Mouse (Mus musculus) MEL (cell line): Measurements from ENCODE around the gene Cbl. TPM values are rescaled to one million over a fixed set of nuclear protein-coding genes. Genes with fewer than 3 reads are reported as not detected.
"Not testable (repeated sequence)": the region's sequence is repeated elsewhere in the genome, so short reads cannot be mapped to it uniquely, and the experiment has no call there.

Source experiments
- DNase-seq: peaks from one replicate; pipeline ENCODE4 v3.0.0; 2011; ENCODE audit warnings: low read depth, low spot score
- H3K27ac ChIP-seq: 2 replicates; pipeline ENCODE4 v1.5.1; 2012; ENCODE audit warnings: low read depth, mild to moderate bottlenecking, control low read depth, low read length, moderate library complexity; ENCODE audit not compliant: control insufficient read depth
- H3K27me3 ChIP-seq, 2 experiments: fragments of 150-350 bp in 1 of 2; sonication (generic) in 1 of 2; 2 replicates each; pipeline ENCODE4 v1.6.1; 2012; ENCODE audit warnings: low read length in 2 of 2, mild to moderate bottlenecking in 2 of 2, improper control_type of control experiment in 1 of 2, moderate library complexity in 1 of 2; ENCODE audit not compliant: insufficient read depth in 2 of 2, control insufficient read depth in 1 of 2
- H3K36me3 ChIP-seq, 2 experiments: 2 replicates each; pipeline ENCODE4 v1.6.1; 2012 to 2014; ENCODE audit warnings: low read length in 2 of 2, improper control_type of control experiment in 1 of 2, inconsistent platforms in 1 of 2, mild to moderate bottlenecking in 1 of 2; ENCODE audit not compliant: insufficient read depth in 2 of 2, control insufficient read depth in 1 of 2
- H3K4me1 ChIP-seq, 2 experiments: fragments of 150-350 bp in 1 of 2; sonication (generic) in 1 of 2; 2 replicates each; pipeline ENCODE4 v1.6.1; 2012; ENCODE audit warnings: low read length in 2 of 2, improper control_type of control experiment in 1 of 2, mild to moderate bottlenecking in 1 of 2; ENCODE audit not compliant: insufficient read depth in 2 of 2, control insufficient read depth in 1 of 2
- H3K4me3 ChIP-seq, 2 experiments: fragments of 150-350 bp in 1 of 2; sonication (generic) in 1 of 2; 2 replicates each; pipeline ENCODE4 v1.5.1; 2012; ENCODE audit warnings: low read depth in 2 of 2, low read length in 2 of 2, mild to moderate bottlenecking in 2 of 2, moderate library complexity in 2 of 2, control low read depth in 1 of 2, improper control_type of control experiment in 1 of 2; ENCODE audit not compliant: control insufficient read depth in 1 of 2, insufficient read depth in 1 of 2
- H3K79me2 ChIP-seq: 2 replicates; pipeline ENCODE4 v1.6.1; 2012; ENCODE audit warnings: mild to moderate bottlenecking, low read length, moderate library complexity; ENCODE audit not compliant: control insufficient read depth, poor library complexity, insufficient read depth
- H3K9ac ChIP-seq: 2 replicates; pipeline ENCODE4 v1.6.1; 2012; ENCODE audit warnings: low read depth, mild to moderate bottlenecking, control low read depth, low read length, moderate library complexity; ENCODE audit not compliant: control insufficient read depth, poor library complexity, severe bottlenecking
- H3K9me3 ChIP-seq: fragments of 150-350 bp; sonication (generic); replicated peaks from 2 replicates; pipeline ENCODE4 v1.6.1; 2012; ENCODE audit warnings: mild to moderate bottlenecking, low read length, improper control_type of control experiment, moderate library complexity; ENCODE audit not compliant: insufficient read depth
- CHD1 ChIP-seq: IDR thresholded peaks from 2 replicates; pipeline ENCODE4 v1.6.1; 2012; ENCODE audit warnings: low read depth, mild to moderate bottlenecking, inconsistent platforms, low read length, improper control_type of control experiment
- CHD2 ChIP-seq: IDR thresholded peaks from 2 replicates; pipeline ENCODE4 v1.6.1; 2011; ENCODE audit warnings: low read length, improper control_type of control experiment
- E2F4 ChIP-seq: IDR thresholded peaks from 2 replicates; pipeline ENCODE4 v1.6.1; 2011; ENCODE audit warnings: low read depth, low read length, improper control_type of control experiment, borderline replicate concordance
- ETS1 ChIP-seq: IDR thresholded peaks from 2 replicates; pipeline ENCODE4 v1.6.1; 2012; ENCODE audit warnings: low read depth, mild to moderate bottlenecking, inconsistent platforms, low read length, improper control_type of control experiment, moderate library complexity
- HCFC1 ChIP-seq: IDR thresholded peaks from 2 replicates; pipeline ENCODE4 v1.6.1; 2012; ENCODE audit warnings: low read depth, mild to moderate bottlenecking, inconsistent platforms, low read length, improper control_type of control experiment, moderate library complexity
- MAFK ChIP-seq: IDR thresholded peaks from 2 replicates; pipeline ENCODE4 v1.6.1; 2011; ENCODE audit warnings: low read depth, mild to moderate bottlenecking, low read length, improper control_type of control experiment, borderline replicate concordance
- MAX ChIP-seq: IDR thresholded peaks from 2 replicates; pipeline ENCODE4 v1.6.1; 2011; ENCODE audit warnings: low read length, improper control_type of control experiment
- MAZ ChIP-seq: IDR thresholded peaks from 2 replicates; pipeline ENCODE4 v1.6.1; 2012; ENCODE audit warnings: low read depth, mild to moderate bottlenecking, inconsistent platforms, low read length, improper control_type of control experiment
- MXI1 ChIP-seq: IDR thresholded peaks from 2 replicates; pipeline ENCODE4 v1.6.1; 2011; ENCODE audit warnings: mild to moderate bottlenecking, low read depth, low read length, improper control_type of control experiment
- MYB ChIP-seq: IDR thresholded peaks from 2 replicates; pipeline ENCODE4 v1.6.1; 2011; ENCODE audit warnings: mild to moderate bottlenecking, low read depth, low read length, improper control_type of control experiment
- POLR2A ChIP-seq, 2 experiments: IDR thresholded peaks; 2 replicates each; pipeline ENCODE4 v1.6.1; 2011 to 2012; ENCODE audit warnings: low read length in 2 of 2, mild to moderate bottlenecking in 2 of 2, control low read depth in 1 of 2, improper control_type of control experiment in 1 of 2, low read depth in 1 of 2, moderate library complexity in 1 of 2; ENCODE audit not compliant: control insufficient read depth in 1 of 2, insufficient read depth in 1 of 2, poor library complexity in 1 of 2
- SIN3A ChIP-seq: IDR thresholded peaks from 2 replicates; pipeline ENCODE4 v1.6.1; 2012; ENCODE audit warnings: low read length, improper control_type of control experiment, inconsistent platforms
- SMC3 ChIP-seq: IDR thresholded peaks from 2 replicates; pipeline ENCODE4 v1.6.1; 2011; ENCODE audit warnings: low read depth, low read length, improper control_type of control experiment
- TBP ChIP-seq: IDR thresholded peaks from 2 replicates; pipeline ENCODE4 v1.8.0; 2011; ENCODE audit warnings: low read depth, low read length, improper control_type of control experiment
- TCF12 ChIP-seq: IDR thresholded peaks from 2 replicates; pipeline ENCODE4 v1.6.1; 2014; ENCODE audit warnings: low read depth, mild to moderate bottlenecking, inconsistent platforms, low read length, improper control_type of control experiment, moderate library complexity
- ZC3H11A ChIP-seq: IDR thresholded peaks from 2 replicates; pipeline ENCODE4 v1.6.1; 2012; ENCODE audit warnings: low read depth, mild to moderate bottlenecking, inconsistent platforms, low read length, improper control_type of control experiment
- polyA plus RNA-seq, 2 experiments: library from polyadenylated mRNA; stranded (reverse) in 1 of 2; unstranded in 1 of 2; fragments of >175 nt in 1 of 2; fragments of >200 nt in 1 of 2; gene quantifications; 2 replicates each; pipeline versions ENCODE4 v1.2.1 to v1.2.4; 2012; ENCODE audit warnings: low replicate concordance in 2 of 2, low read depth in 1 of 2; ENCODE audit not compliant: insufficient read length in 2 of 2, insufficient read depth in 1 of 2, missing spikeins in 1 of 2
- total RNA-seq: library from RNA; depleted of rRNA; stranded (reverse); fragments of 300-350 nt; gene quantifications from 2 replicates; pipeline ENCODE4 v1.2.3, GENCODE M21; 2012

The Cbl gene
- total and polyA plus RNA-seq, 3 experiments: 9.1 to 41.1 (median 36.8) TPM

DNA sequence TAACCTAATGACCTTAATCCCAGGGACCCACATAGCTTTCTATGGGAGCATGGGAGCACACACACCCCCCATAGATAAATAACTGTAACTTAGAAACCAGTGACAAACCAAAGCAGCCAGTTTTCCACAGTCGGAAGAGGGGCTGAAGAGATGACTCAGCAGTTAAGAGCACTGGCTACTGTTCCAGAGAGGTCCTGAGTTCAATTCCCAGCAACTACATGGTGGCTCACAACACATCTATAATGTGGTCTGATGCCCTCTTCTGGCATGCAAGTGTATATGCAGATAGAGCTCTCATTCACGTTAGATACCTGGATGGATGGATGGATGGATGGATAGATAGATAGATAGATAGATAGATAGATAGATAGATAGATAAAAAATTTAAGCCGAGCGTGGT is 117.7 kb downstream of the Cbl start (continued):
- TF ChIP-seq MAX (no peak), ZC3H11A (peak; percentile 8; the same call in 1 of the 2 replicates), CHD1 (no peak), SMC3 (peak; percentile 59)
- TF ChIP-seq, all 39 proteins: peak for 3

DNA sequence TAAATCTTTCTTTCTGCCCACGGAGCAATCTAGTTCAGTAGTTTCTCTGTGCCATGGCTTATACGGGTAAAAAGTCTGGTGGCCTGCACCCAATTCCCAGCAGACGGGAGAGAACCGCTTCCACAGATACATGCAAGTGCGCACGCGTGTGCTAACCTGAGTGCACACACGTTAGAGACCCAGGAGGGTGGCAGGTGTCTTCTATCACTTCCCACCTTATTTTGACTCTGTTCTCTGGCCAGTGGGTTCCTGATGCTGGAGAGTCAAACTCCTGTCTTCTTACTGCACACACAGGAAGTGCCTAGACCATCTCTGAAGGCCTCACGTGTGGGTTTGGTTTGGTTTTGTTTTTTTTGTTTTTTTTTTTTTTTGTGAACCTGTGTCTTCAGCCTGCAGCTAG is 118.2 kb downstream of the Cbl start:
- peaks cover 0 to 7% of the 10 kb centered on the region in 2 experiments; a peak in 2 of 4 replicates for H3K4me1 ChIP-seq
- no peak for TF ChIP-seq POLR2A (IDR thresholded peaks at IDR 0.05; ENCODE audit: control insufficient read depth in 1 of 2, insufficient read depth in 1 of 2, low read depth in 1 of 2, low read length in 2 of 2, poor library complexity in 1 of 2)
- TF ChIP-seq, all 39 proteins: peak for 0
- Histone ChIP-seq H3K27me3 (no peaks in the 10 kb centered on the region), H3K4me3 (no peak overlapping the region), H3K36me3 (peaks cover 0 to 5% of the 10 kb centered on the region in 2 experiments; a peak in 2 of 4 replicates), H3K79me2 (peaks cover 14% of the 10 kb centered on the region), H3K9me3 (no peaks in the 10 kb centered on the region), H3K27ac (no peak overlapping the region), H3K9ac (no peak overlapping the region)
- DNase-seq: no peak

DNA sequence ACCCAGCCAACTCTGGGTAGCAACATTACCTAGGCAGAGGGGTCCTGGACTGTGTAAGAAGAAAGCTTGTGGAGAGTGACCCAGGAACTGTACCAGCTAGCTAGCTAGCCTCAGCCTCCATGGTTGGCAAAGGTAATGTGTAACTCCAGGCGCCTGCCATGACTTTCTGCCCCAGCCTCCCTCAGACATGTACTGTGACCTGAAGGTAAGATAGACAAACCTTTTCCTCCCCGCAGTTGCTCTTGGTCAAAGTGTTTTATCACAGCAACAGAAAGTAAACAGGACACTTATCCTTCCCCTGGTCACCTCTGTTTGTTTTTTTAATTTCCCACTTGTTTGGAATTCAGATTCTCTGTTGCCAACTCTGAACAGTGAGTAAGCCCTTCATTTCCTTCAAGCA is 119.4 kb downstream of the Cbl start:
- TF ChIP-seq SIN3A (no peak), MYB (no peak)
- no peaks in the 10 kb centered on the region for H3K27me3 ChIP-seq
- no peak overlapping the region for H3K27ac ChIP-seq
- H3K4me3 ChIP-seq: no peak overlapping the region
- peaks cover 26% of the 10 kb centered on the region for H3K79me2 ChIP-seq
- no peaks in the 10 kb centered on the region for H3K9me3 ChIP-seq
- H3K9ac ChIP-seq: no peak overlapping the region
- H3K36me3 ChIP-seq: peaks cover 0 to 10% of the 10 kb centered on the region in 2 experiments; a peak in 2 of 4 replicates
- H3K4me1 ChIP-seq: peaks cover 0 to 18% of the 10 kb centered on the region in 2 experiments; a peak in 2 of 4 replicates
- DNase-seq: no peak

DNA sequence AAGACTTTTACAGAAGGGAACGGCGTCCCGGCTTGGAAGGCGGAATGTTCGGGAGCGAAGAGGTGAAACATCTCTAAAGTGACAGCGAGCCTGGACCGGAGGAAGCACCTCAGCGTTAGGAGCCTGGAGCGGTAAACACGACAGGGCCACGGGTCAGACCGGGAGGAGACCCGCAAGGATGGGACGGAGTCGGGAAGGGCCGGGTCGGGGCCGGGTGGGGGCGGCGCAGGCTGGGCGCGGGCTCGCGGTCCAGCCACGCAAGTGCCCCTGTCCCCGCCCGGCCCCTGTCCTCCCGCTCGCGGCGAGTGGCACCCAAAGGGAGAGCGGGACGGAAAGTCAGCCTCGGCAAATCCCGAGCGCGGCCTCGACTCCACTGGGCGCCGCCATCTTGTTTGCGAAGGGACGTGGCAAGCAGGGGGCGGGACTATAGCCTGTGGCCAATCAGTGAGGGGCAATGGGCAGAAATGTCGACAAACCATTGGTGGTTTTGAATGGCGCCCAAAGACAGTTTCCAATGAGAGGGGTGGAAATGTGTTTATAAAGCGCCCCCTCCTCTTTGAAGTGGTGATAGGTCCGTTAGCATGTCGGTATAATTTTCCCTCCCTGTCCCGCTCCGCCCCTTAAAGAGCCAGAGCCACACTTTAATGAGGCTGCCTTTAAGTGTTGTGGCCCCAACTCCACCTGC is 120.6 kb downstream of the Cbl start, which contains the start of the genes Gm49380 and Rnf26:
Gm49380 (minus strand) TSS at position 396 of the 685 bp plus-strand sequence.
Rnf26 (minus strand) TSS at position 413 of the 685 bp plus-strand sequence.
- Histone ChIP-seq H3K4me3 (peak within 1 kb of the TSS; percentile 54 to 88), H3K27ac (peak within 1 kb of the TSS; percentile 58), H3K36me3 (peaks cover 0 to 14% of the 10 kb centered on the region in 2 experiments; a peak in 2 of 4 replicates), H3K79me2 (peaks cover 38% of the 10 kb centered on the region), H3K9ac (peak within 1 kb of the TSS; percentile 96), H3K9me3 (no peaks in the 10 kb centered on the region), H3K4me1 (peaks cover 0 to 21% of the 10 kb centered on the region in 2 experiments; a peak in 3 of 4 replicates), H3K27me3 (no peaks in the 10 kb centered on the region)
- peak; percentile 79 for TF ChIP-seq E2F4
- TF ChIP-seq MAFK: no peak
- TF ChIP-seq TBP: peak; percentile 79
- peak; percentile 61; the same call in 1 of the 2 replicates for TF ChIP-seq MAX
- peak; percentile 45; the same call in 1 of the 2 replicates for TF ChIP-seq TCF12
- TF ChIP-seq MXI1: peak; percentile 60; the same call in 1 of the 2 replicates
- no peak for TF ChIP-seq ETS1
- no peak for TF ChIP-seq SMC3
- TF ChIP-seq CHD2: peak; percentile 86
- peak; percentile 92 for TF ChIP-seq SIN3A
- peak; percentile 43 to 59; a peak in 1 of 4 replicates for TF ChIP-seq POLR2A (IDR thresholded peaks at IDR 0.05; ENCODE audit: control insufficient read depth in 1 of 2, insufficient read depth in 1 of 2, low read depth in 1 of 2, low read length in 2 of 2, poor library complexity in 1 of 2)
- peak; percentile 69; the same call in 1 of the 2 replicates for TF ChIP-seq MAZ
- TF ChIP-seq HCFC1: peak; percentile 84
- DNase-seq: peak; percentile 99

DNA sequence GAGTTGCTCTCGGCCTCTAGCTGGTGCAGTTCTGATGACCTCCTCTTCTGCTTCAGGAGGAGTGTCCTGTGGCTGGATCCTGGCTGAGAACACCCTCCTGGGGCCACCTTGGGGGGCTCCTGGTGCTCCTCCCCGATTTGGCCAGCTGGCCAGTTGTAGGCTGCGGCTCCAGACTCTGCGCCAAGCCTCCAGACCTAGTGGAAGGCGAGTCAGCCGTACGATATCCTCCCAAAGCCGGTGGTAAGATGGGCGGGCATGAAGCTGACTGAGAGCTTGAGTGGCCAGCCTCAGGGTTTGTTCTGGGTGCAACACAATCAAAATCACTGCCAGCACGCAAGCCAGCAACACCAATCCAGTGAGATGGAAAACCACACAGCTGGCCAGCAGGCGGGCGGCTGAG is 121.9 kb downstream of the Cbl start:
- H3K27me3 ChIP-seq, H3K9me3 ChIP-seq, DNase-seq: not testable (repeated sequence)
- peaks cover 49% of the 10 kb centered on the region for H3K79me2 ChIP-seq
- H3K27ac ChIP-seq: peak overlapping the region; percentile 21; the same call in 1 of the 2 replicates
- peaks cover 0 to 14% of the 10 kb centered on the region in 2 experiments; a peak in 2 of 4 replicates for H3K36me3 ChIP-seq
- peaks cover 0 to 21% of the 10 kb centered on the region in 2 experiments; a peak in 3 of 4 replicates for H3K4me1 ChIP-seq
- peak overlapping the region; percentile 96 for H3K9ac ChIP-seq
- H3K4me3 ChIP-seq: peak overlapping the region; percentile 28 to 88
